ENCODE assay signal across 10 mouse cellular contexts in the genomic region with DNA sequence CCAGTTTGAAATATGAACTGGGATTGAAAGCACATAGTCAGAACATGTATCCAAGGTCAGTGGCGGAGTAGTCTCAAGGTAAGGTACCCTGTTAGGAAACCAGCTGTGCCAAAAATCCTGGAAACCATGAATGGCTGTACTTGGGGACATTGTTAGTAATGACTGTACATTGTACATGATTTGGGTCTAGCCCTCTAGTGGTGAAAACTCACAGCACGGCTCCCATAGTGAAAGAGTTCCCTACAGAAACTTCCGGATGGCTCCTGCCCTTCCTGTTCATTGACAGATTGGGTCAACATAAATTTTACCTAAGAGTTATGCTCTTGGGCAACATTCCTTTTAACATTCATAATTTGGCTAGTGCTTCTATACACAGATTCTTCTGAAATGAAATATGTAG. TPM values are rescaled to one million over a fixed set of nuclear protein-coding genes. Genes with fewer than 3 reads are reported as not detected.
DNase-seq lines count a peak whose midpoint lies in the region; ATAC-seq and TF ChIP-seq lines count a peak whose summit lies in the region.
"Had no signal": no experiment of that assay in that cellular context is flagged by ENCODE, and none has a peak within 500 bp of the region (broad histone marks: within the 10 kb centered on the region; RNA-seq: fewer than 3 reads in every experiment).

No protein-coding gene starts in this region.

- peak; percentile 46 for DNase-seq in kidney, adult 2 months
- DNase-seq in thymus, postnatal 14 days: peak; percentile 9
- DNase-seq in thymus, postnatal 0 days (ENCODE audit: low spot score): no peak
- peak; percentile 66 for DNase-seq in embryo, embryonic 10.5 days (ENCODE audit: low spot score)
- peak; percentile 52 for DNase-seq in right cerebral cortex, postnatal 4 days
- DNase-seq in thymus, adult 2 months: no peak

- TF ChIP-seq POLR2A in kidney, adult 2 months (IDR thresholded peaks at IDR 0.05; ENCODE audit: low read depth, low read length): no peak
- no peak for TF ChIP-seq POLR2A in thymus, adult 2 months (IDR thresholded peaks at IDR 0.05; ENCODE audit: control insufficient read depth, extremely low read depth, insufficient read depth, low read length, poor library complexity)

- no peak overlapping the region for H3K4me2 ChIP-seq in kidney, embryonic 16.5 days (replicated peaks; ENCODE audit: low read depth, low read length)
- H3K4me2 ChIP-seq in forebrain, embryonic 15.5 days (replicated peaks): no peak overlapping the region
- H3K4me2 ChIP-seq: hindbrain, embryonic 15.5 days; midbrain, embryonic 12.5 days had no signal

- H3K9ac ChIP-seq in kidney, embryonic 16.5 days (replicated peaks; ENCODE audit: low read length): no peak overlapping the region
- no peak overlapping the region for H3K9ac ChIP-seq in forebrain, embryonic 15.5 days (replicated peaks)
- H3K9ac ChIP-seq: hindbrain, embryonic 15.5 days; midbrain, embryonic 12.5 days had no signal

- TF ChIP-seq CTCF in kidney, adult 2 months (conservative IDR thresholded peaks at IDR 0.05; ENCODE audit: insufficient read depth, insufficient read length, low read depth, low read length): 0 out of 2 replicates have a peak, but pooled peaks have one; percentile 27
- TF ChIP-seq CTCF in thymus, adult 2 months (IDR thresholded peaks at IDR 0.05; ENCODE audit: borderline replicate concordance, control insufficient read depth, extremely low read depth, insufficient read depth, low read length, poor library complexity): no peak

- no peak overlapping the region for H3K4me3 ChIP-seq in kidney, adult 2 months (ENCODE audit: insufficient read depth, low read depth, low read length)
- H3K4me3 ChIP-seq in kidney, embryonic 16.5 days (ENCODE audit: low read length): no peak overlapping the region
- no peak overlapping the region for H3K4me3 ChIP-seq in thymus, adult 2 months (ENCODE audit: control insufficient read depth, insufficient read depth, low read length)
- no peak overlapping the region for H3K4me3 ChIP-seq in forebrain, embryonic 15.5 days
- H3K4me3 ChIP-seq: hindbrain, embryonic 15.5 days; midbrain, embryonic 12.5 days had no signal

- no peaks in the 10 kb centered on the region for H3K36me3 ChIP-seq in kidney, adult 2 months (ENCODE audit: control insufficient read depth, insufficient read depth, low read length)
- no peaks in the 10 kb centered on the region for H3K36me3 ChIP-seq in kidney, embryonic 16.5 days (ENCODE audit: insufficient read depth, low read length)
- no peaks in the 10 kb centered on the region for H3K36me3 ChIP-seq in thymus, adult 2 months (ENCODE audit: control insufficient read depth, insufficient read depth, low read length)
- no peaks in the 10 kb centered on the region for H3K36me3 ChIP-seq in forebrain, embryonic 15.5 days
- H3K36me3 ChIP-seq: hindbrain, embryonic 15.5 days; midbrain, embryonic 12.5 days had no signal

- H3K4me1 ChIP-seq in kidney, adult 2 months (ENCODE audit: control insufficient read depth, insufficient read depth, low read length): no peaks in the 10 kb centered on the region
- 0 out of 2 replicates have a peak, but pooled peaks cover 6% of the 10 kb centered on the region for H3K4me1 ChIP-seq in kidney, embryonic 16.5 days (ENCODE audit: insufficient read depth, low read length)
- H3K4me1 ChIP-seq in thymus, adult 2 months (replicated peaks; ENCODE audit: control insufficient read depth, insufficient read depth, low read length): no peaks in the 10 kb centered on the region
- H3K4me1 ChIP-seq in forebrain, embryonic 15.5 days: no peaks in the 10 kb centered on the region
- H3K4me1 ChIP-seq: hindbrain, embryonic 15.5 days; midbrain, embryonic 12.5 days had no signal

- no peak overlapping the region for H3K27ac ChIP-seq in kidney, adult 2 months (ENCODE audit: insufficient read depth, low read depth, low read length)
- no peak overlapping the region for H3K27ac ChIP-seq in kidney, embryonic 16.5 days (ENCODE audit: low read length)
- H3K27ac ChIP-seq in thymus, adult 2 months (ENCODE audit: control insufficient read depth, insufficient read depth, low read length): no peak overlapping the region
- no peak overlapping the region for H3K27ac ChIP-seq in forebrain, embryonic 15.5 days (replicated peaks)
- H3K27ac ChIP-seq: hindbrain, embryonic 15.5 days; midbrain, embryonic 12.5 days had no signal

- H3K9me3 ChIP-seq in kidney, embryonic 16.5 days (ENCODE audit: low read length): no peaks in the 10 kb centered on the region
- H3K9me3 ChIP-seq in forebrain, embryonic 15.5 days: no peaks in the 10 kb centered on the region
- H3K9me3 ChIP-seq: hindbrain, embryonic 15.5 days; midbrain, embryonic 12.5 days had no signal

- WGBS in kidney, adult 2 months: 61% methylated on average over 3 of the region's 3 CpGs
- 67% methylated on average over 3 of the region's 3 CpGs for WGBS in kidney, embryonic 16.5 days
- WGBS in thymus, adult 2 months: 66% methylated on average over 3 of the region's 3 CpGs
- WGBS in forebrain, embryonic 15.5 days: 89% methylated on average over 3 of the region's 3 CpGs

- ATAC-seq in kidney, embryonic 16.5 days (ENCODE audit: low FRiP score, low TSS enrichment): no peak
- ATAC-seq in forebrain, embryonic 15.5 days (replicated peaks): no peak

- no peaks in the 10 kb centered on the region for H3K27me3 ChIP-seq in kidney, adult 2 months (replicated peaks; ENCODE audit: control insufficient read depth, insufficient read depth, low read length)
- H3K27me3 ChIP-seq in kidney, embryonic 16.5 days (ENCODE audit: insufficient read depth, low read length): no peaks in the 10 kb centered on the region
- H3K27me3 ChIP-seq in thymus, adult 2 months (ENCODE audit: control insufficient read depth, insufficient read depth, low read length): no peaks in the 10 kb centered on the region
- no peaks in the 10 kb centered on the region for H3K27me3 ChIP-seq in forebrain, embryonic 15.5 days
- H3K27me3 ChIP-seq: hindbrain, embryonic 15.5 days; midbrain, embryonic 12.5 days had no signal

RNA-seq across cellular contexts. Expression of a gene that starts 19.6 kb away (rescaled TPM):
- 260 and 520 TPM in 2 replicates for polyA plus RNA-seq in kidney, adult 2 months (2012; rRNA removed)
- 488 and 497 TPM in 2 replicates for polyA plus RNA-seq in kidney, embryonic 16.5 days (2015; fragmentation: Nextera tagmentation; extraction: Ambion mirVana)
- 212 and 214 TPM in 2 replicates for polyA plus RNA-seq in thymus, postnatal 0 days (2015; fragmentation: Nextera tagmentation; extraction: Ambion mirVana)
- polyA plus RNA-seq in thymus, adult 2 months (2012; rRNA removed): 689 and 1,465 TPM in 2 replicates
- polyA plus RNA-seq in forebrain, embryonic 15.5 days (2015; fragmentation: Nextera tagmentation; extraction: Ambion mirVana): 306 and 312 TPM in 2 replicates

Comparison
In these comparisons a context has a peak if more than half of its experiments do, and no peak if none do; other contexts are left out.
1. DNase-seq: peak in kidney, adult 2 months (single experiment), thymus, postnatal 14 days (single experiment), embryo, embryonic 10.5 days (single experiment) and right cerebral cortex, postnatal 4 days (single experiment); none in thymus, postnatal 0 days (single experiment) and thymus, adult 2 months (single experiment).